Mouse (Mus musculus): ENCODE results near the gene F13a1. TPM values are rescaled to one million over a fixed set of nuclear protein-coding genes. Genes with fewer than 3 reads are reported as not detected.

The F13a1 gene
- total RNA-seq, 2 experiments from 2014 or later, result 2.8 to 4.9 TPM

DNA sequence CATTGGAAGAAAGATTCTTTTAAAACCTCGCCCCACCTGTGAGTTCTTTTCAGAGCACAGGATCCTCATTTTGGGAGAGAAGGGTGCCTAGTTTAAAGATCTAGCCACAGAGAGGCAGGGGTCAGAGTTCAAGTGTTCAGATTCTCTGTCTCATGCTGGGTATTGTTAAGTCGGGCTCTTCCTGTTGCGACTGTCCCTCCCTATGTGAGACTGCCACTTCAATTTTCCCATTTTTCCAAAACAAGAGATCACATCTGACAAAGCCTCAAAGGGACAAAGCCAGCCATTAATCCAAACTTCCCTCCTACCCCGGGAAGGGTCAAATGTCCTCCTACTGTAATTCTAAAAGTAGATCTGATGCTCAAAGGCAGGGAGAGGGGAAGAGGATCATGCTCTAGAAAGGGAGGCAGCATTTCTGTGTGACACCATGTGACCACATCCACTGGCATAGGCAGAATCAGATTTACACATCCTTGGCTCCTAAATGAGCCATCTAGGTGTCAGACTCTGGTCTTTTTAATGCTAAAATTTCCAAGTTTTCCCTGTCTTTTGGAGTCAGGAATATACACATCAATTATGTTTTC lies 24.0 kb downstream of the F13a1 start:
- Histone ChIP-seq H3K4me3 (no peak overlapping the region), H3K27ac (no peak overlapping the region)
- TF ChIP-seq CTCF (IDR thresholded peaks at IDR 0.05), result no peak
- no peak for DNase-seq (ENCODE audit: extremely low spot score in 1 of 2, low spot score in 2 of 2)
- intact Hi-C loops (cut with DNase I), result no loop called here

- DNase-seq (ENCODE audit: extremely low spot score in 1 of 2, low spot score in 2 of 2), result no peak
- no peak for TF ChIP-seq CTCF (IDR thresholded peaks at IDR 0.05)
- Histone ChIP-seq H3K27ac (no peak overlapping the region), H3K4me3 (no peak overlapping the region)
- intact Hi-C loops (cut with DNase I), result no loop called here
Measured at GRCm38 (mm10) chr13:37021575-37021974, 28.5 kb downstream of the F13a1 start.

DNA sequence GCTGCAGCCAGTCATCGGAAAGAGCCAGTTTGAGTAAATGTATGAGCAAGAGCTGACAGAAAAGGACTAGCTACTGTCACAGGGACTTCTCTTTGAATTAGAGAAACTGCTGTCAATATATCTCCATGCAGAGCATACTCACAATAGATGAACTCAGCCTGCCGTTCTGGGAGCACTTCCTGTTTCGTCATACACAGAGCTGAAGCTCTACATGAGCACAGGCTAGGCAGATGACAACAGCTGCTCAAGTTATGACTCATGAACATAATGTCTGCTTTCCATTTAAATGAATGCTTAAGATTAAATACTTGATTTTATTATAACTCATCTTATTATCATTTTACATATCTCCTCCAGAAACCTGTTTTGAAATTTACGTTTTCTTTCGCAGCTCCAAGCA lies 39.3 kb downstream of the F13a1 start:
- no peak for DNase-seq (ENCODE audit: extremely low spot score in 1 of 2, low spot score in 2 of 2)
- no peak overlapping the region for H3K4me3 ChIP-seq
- no peak for TF ChIP-seq CTCF (IDR thresholded peaks at IDR 0.05)
- intact Hi-C loops (cut with DNase I), result loop anchor here (10.0 kb wide), 1 partner anchor 216 kb away; no protein-coding TSS in a partner anchor
- no peak overlapping the region for H3K27ac ChIP-seq

- DNase-seq (ENCODE audit: extremely low spot score in 1 of 2, low spot score in 2 of 2), result no peak
- Histone ChIP-seq H3K27ac (no peak overlapping the region), H3K4me3 (no peak overlapping the region)
- intact Hi-C loops (cut with DNase I), result loop anchor here (5.0 kb wide), 1 partner anchor 306 kb away; no protein-coding TSS in a partner anchor
- no peak for TF ChIP-seq CTCF (IDR thresholded peaks at IDR 0.05)
Measured at GRCm38 (mm10) chr13:37006224-37006623, 43.8 kb downstream of the F13a1 start.

DNA sequence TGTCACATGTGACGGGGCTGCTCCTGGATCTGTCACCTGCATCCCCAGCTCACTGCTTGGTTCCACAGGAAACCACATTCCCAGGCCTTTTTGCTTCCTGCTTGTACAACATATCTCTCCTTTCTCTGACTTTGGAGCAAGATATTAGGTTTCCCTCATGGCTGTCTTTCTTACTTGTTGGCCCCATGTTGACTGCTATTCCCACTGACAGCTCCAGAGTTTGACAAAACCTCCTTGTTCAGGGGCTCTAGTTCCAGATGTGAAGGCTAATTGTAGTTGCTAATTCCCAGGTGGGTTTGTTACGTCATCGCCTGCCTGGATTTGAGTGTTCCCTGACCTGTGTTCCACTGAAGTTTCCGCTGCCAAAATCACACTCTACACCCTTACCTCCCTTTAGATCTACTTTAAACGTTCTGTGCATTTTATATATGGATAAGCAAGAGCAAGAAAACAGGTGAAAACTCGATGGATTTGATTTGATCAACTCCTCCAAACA lies 50.8 kb downstream of the F13a1 start:
- H3K4me3 ChIP-seq, result no peak overlapping the region
- intact Hi-C loops (cut with DNase I), result no loop called here
- no peak overlapping the region for H3K27ac ChIP-seq
- TF ChIP-seq CTCF (IDR thresholded peaks at IDR 0.05), result no peak
- DNase-seq (ENCODE audit: extremely low spot score in 1 of 2, low spot score in 2 of 2), result no peak

DNA sequence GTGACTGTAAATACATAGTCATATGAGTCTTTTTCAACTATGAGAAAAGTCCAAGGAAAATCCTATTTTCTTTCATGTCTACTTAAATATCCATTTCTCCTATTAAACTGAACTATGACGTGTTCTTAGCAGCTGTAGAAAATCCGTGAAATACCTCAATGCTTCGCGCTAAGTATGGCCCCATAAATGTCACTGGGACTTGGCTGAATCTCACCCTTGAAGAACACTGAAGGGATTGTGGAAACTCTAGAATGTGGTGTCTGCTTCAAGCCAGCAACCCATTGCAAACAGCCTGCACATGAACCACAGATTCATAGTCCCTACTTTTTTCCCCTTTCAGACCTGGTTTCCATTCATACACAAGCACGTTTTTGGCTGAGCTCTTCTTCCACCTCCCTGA lies 56.5 kb downstream of the F13a1 start:
- intact Hi-C loops (cut with DNase I), result no loop called here

GRCm38 (mm10) chr13:36988392-36988791 lies 61.7 kb downstream of the F13a1 start:
- H3K27ac ChIP-seq, result no peak overlapping the region
- intact Hi-C loops (cut with DNase I), result no loop called here
- TF ChIP-seq CTCF (IDR thresholded peaks at IDR 0.05), result no peak

More for the DNA sequence above, 56.5 kb downstream of the F13a1 start:
- TF ChIP-seq CTCF (IDR thresholded peaks at IDR 0.05), result no peak
- Histone ChIP-seq H3K4me3 (no peak overlapping the region), H3K27ac (no peak overlapping the region)
- no peak for DNase-seq (ENCODE audit: extremely low spot score in 1 of 2, low spot score in 2 of 2)

GRCm38 (mm10) chr13:36973016-36973415 lies 77.0 kb downstream of the F13a1 start:
- intact Hi-C loops (cut with DNase I), result no loop called here
- H3K27ac ChIP-seq, result no peak overlapping the region
- no peak overlapping the region for H3K4me3 ChIP-seq
- no peak for DNase-seq (ENCODE audit: extremely low spot score in 1 of 2, low spot score in 2 of 2)
- TF ChIP-seq CTCF (IDR thresholded peaks at IDR 0.05), result no peak

More at GRCm38 (mm10) chr13:36988392-36988791, 61.7 kb downstream of the F13a1 start:
- H3K4me3 ChIP-seq, result no peak overlapping the region
- no peak for DNase-seq (ENCODE audit: extremely low spot score in 1 of 2, low spot score in 2 of 2)

- no peak for DNase-seq (ENCODE audit: extremely low spot score in 1 of 2, low spot score in 2 of 2)
- intact Hi-C loops (cut with DNase I), result no loop called here
- Histone ChIP-seq H3K27ac (no peak overlapping the region), H3K4me3 (no peak overlapping the region)
- TF ChIP-seq CTCF (IDR thresholded peaks at IDR 0.05), result no peak
Measured at GRCm38 (mm10) chr13:36972226-36972625, 77.8 kb downstream of the F13a1 start.

- intact Hi-C loops (cut with DNase I), result no loop called here
- Histone ChIP-seq H3K4me3 (no peak overlapping the region), H3K27ac (no peak overlapping the region)
- TF ChIP-seq CTCF (IDR thresholded peaks at IDR 0.05), result no peak
- DNase-seq (ENCODE audit: extremely low spot score in 1 of 2, low spot score in 2 of 2), result no peak
Measured at GRCm38 (mm10) chr13:36962926-36963325, 87.1 kb downstream of the F13a1 start.

DNA sequence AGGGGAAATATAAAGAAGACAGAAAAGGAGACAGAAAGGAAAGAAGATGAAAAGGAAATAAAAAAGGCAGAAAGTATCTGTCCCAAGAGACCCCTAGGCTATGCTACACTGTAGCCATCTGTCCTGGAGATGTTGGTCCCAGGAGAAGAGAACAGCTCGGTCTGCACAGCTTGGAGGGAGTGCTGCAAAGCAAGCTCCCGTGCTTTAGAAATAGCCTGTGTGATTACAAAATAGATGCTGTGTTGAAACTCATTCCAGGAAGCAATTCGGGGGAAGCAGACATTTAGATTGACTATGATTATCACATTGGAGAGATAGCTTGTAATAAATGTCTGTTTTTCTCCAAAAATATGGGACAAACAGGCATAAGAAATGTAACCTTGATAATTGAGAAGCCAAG lies 91.0 kb downstream of the F13a1 start:
- no peak for DNase-seq (ENCODE audit: extremely low spot score in 1 of 2, low spot score in 2 of 2)
- intact Hi-C loops (cut with DNase I), result no loop called here
- Histone ChIP-seq H3K4me3 (no peak overlapping the region), H3K27ac (no peak overlapping the region)
- TF ChIP-seq CTCF (IDR thresholded peaks at IDR 0.05), result no peak

DNA sequence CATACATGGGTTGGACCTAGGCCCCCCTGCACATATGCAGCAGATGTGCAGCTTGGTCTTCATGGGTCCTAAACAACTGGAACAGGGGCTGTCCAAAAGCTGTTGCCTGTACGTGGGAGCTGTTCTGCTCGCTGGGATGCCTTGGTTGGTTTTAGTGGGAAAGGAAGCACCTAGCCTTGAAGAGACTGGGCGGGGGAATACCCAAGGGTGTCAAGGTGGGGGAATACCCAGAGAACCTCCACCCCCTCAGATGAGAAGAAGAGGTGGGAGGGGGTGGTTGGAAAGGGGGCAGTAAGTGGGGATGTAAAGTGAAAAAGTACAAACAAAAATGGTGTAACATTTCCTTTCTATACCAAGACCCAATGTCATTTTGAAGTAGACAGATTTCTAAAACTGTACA lies 95.1 kb downstream of the F13a1 start:
- DNase-seq (ENCODE audit: extremely low spot score in 1 of 2, low spot score in 2 of 2), result no peak
- Histone ChIP-seq H3K4me3 (no peak overlapping the region), H3K27ac (no peak overlapping the region)
- intact Hi-C loops (cut with DNase I), result no loop called here
- TF ChIP-seq CTCF (IDR thresholded peaks at IDR 0.05), result no peak

- intact Hi-C loops (cut with DNase I), result no loop called here
- DNase-seq (ENCODE audit: extremely low spot score in 1 of 2, low spot score in 2 of 2), result no peak
- TF ChIP-seq CTCF (IDR thresholded peaks at IDR 0.05), result no peak
- no peak overlapping the region for H3K27ac ChIP-seq
- no peak overlapping the region for H3K4me3 ChIP-seq
Measured at GRCm38 (mm10) chr13:36953676-36954075, 96.4 kb downstream of the F13a1 start.

All from left cerebral cortex, adult 2 months (tissue).